Mouse (Mus musculus) heart, postnatal 10 days (tissue): ENCODE measurements around the gene Gm48551. TPM values are rescaled to one million over a fixed set of nuclear protein-coding genes. Genes with fewer than 3 reads are reported as not detected.

ENCODE experiments used
- DNase-seq, 2 experiments: peaks; one replicate each; pipeline ENCODE4 v3.0.0; 2021
- intact Hi-C: fragments of 180-260 bp; cut with DNase I; formaldehyde crosslinking; loops from one replicate; pipeline ENCODE4 v1.15.1; 2025
- total RNA-seq, 2 experiments: library from RNA; stranded (reverse); gene quantifications; 2 replicates each; pipeline ENCODE4 v1.2.3; 2021

Gene Gm48551
- total RNA-seq, 2 experiments from 2014 or later, result 0.74 to 0.87 TPM

DNA sequence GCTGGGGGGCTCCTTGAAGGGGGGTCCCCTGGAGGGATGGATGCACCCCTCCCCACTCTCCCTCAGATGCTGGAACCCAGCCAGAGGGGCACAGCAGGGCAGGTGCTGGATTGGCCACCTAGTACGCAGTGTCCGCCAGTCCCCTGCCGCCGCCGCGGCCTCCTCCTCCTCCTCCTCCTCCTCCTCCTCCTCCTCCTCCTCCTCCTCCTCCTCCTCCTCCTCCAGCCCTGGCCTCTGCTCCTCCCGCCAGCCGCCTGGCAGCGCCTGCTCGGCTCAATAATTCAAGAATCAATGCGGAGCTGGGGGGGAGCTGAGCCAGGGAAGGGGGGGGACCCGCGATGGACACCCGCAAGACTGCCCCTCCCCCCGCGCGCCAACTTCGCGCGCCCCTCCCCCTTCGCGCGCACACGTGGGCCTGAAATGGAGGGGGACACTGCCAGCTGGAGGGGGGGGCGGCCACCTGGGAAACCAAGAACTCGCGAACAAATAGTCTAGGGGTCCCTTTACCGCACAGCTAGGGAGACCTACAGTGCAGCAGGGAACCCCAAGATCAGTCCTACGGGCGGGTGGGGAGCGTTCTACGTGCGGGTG, 41.9 kb downstream of the Gm48551 start:
- intact Hi-C loops, result no loop called here

DNA sequence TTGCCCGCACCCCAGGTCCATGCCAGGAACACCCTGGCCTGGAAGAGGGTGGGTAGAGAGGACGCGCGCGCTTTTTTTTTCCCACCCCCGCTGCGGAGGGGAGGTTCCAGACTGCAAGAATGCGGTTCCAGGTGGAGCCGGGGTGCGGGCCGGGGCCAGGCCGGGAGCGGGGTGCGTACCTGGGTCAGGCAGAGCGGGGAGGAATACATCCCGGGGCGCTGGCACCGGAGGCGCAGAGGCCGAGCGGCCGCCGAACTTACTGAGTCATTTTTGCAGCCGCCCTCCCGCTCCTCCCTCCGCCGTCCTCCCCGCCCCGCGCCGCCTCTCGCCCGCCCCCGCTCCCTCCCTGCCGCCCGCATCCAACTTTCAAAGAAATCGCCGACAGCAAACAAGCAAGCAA, 42.6 kb downstream of the Gm48551 start:
- DNase-seq, result peak; percentile 78 to 80
- intact Hi-C loops, result no loop called here

More for the DNA sequence above, 41.9 kb downstream of the Gm48551 start:
- peak; percentile 37 to 58 for DNase-seq

DNA sequence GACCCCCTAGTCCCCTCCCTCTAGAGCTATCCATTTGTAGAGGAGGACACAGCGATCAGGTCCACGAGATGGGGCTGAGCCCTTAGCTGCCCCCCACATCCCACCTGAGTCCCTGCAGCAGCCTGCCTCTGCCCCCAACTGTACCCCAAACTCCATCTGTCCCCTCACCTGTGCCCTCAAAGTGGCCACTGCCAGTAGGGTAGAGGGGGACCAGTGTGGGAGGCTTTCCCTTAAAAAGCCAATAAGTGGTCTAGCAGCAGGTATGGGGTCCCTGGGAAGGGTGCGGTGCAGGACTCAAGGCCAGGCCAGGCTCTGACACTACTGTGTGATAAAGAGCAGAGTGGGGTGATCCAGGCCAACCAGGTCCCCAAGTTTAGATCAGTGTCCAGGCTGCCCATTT, 43.1 kb downstream of the Gm48551 start:
- intact Hi-C loops, result no loop called here
- no peak for DNase-seq

DNA sequence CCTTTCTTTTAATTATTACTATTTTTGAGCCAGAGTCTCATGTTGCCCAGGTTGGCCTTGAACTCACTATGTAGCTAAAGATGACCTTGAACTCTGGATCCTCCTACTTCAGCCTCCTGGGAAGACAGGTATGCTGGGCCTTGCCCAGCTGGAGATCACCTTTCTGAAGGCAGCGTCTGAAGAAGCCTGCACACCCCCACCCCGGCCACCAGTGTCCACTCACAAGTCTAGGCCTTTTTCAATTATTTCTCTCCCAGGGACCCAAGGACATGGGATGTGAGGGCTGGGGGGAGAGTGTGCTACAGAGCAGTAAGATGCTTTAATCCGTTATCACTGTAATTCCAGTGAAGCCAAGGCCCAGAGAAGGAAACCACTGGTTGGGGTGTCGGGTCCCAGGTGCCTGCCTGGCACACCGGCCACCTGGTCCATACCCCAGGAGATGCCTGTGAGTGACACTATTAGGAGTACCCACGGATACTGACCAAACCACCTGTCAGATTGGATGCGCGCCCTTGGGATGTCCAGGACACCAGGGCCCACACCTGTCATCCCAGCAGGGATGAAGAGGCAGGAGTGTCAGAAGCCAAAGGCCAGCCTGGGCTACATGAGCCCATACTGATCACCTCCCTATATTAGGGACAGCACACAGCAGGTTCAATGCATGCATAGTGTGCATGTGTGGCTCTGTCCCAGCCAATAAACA, 43.7 kb downstream of the Gm48551 start:
- intact Hi-C loops, result loop anchor here (1.0 kb wide), 1 partner anchor 14 kb away; no protein-coding TSS in a partner anchor

DNA sequence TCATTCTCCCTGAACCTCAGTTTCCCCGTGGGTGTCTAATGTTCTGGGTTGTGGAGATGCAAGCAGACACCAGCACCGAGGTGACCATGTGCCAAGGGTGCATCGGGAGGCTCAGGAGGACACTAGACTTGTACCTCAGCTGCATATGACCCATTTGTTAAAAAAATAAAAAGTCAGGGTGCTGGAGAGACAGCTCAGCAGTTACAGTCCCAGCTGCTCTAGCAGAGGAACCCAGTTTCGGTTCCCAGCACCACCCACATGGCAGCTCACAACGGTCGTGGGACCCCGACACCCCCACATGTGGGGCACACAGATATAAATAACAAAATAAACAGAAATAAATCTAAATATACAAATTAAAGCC, 44.2 kb downstream of the Gm48551 start:
- DNase-seq, result peak in 1 of 2 experiments; percentile 10
- intact Hi-C loops, result loop anchor here (1.0 kb wide), 1 partner anchor 14 kb away; no protein-coding TSS in a partner anchor

More for the DNA sequence above, 43.7 kb downstream of the Gm48551 start:
- DNase-seq, result peak; percentile 11 to 25

DNA sequence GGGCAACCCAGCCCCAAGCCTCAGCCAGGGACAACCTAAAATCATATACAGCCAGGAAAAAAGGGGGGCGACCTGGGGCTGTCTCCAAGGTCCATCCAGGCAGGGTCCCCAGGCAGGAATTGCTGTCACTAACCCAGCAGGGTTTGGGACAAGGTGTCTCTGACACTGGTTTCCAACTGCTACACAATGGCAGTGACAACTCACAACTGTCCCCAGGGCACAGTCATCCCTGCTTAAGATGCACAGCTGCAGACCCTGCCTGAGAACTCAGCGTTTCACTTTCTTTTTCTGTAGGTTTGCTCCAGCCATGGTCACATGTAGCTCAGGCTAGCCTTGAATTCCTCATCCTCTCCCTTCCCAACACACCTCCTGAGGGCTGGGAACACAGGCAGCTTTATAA, 44.8 kb downstream of the Gm48551 start:
- intact Hi-C loops, result no loop called here
- no peak for DNase-seq

DNA sequence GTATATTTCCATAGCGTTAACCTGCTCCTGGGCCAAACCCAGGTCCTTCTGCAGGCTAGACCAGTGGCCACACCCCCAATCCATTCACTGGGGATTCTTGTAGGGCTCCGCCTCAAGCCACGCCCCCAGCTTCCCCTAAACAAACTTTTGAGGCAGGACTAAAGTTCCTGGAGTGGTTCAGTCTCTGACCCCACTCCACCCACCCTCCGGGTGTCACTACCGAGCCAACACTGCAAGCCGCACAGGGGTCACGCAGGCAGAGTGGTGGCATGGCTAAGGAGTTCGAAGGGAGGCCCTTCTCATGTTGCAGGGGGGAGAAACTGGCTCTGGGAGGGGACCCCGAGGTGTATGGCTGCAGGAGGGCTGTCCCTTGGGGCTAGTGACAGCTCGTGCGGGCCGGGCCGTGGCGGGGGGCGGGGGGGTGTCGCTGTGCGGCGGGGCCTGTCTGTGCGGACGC, 45.4 kb downstream of the Gm48551 start:
- DNase-seq, result peak; percentile 92
- intact Hi-C loops, result no loop called here

DNA sequence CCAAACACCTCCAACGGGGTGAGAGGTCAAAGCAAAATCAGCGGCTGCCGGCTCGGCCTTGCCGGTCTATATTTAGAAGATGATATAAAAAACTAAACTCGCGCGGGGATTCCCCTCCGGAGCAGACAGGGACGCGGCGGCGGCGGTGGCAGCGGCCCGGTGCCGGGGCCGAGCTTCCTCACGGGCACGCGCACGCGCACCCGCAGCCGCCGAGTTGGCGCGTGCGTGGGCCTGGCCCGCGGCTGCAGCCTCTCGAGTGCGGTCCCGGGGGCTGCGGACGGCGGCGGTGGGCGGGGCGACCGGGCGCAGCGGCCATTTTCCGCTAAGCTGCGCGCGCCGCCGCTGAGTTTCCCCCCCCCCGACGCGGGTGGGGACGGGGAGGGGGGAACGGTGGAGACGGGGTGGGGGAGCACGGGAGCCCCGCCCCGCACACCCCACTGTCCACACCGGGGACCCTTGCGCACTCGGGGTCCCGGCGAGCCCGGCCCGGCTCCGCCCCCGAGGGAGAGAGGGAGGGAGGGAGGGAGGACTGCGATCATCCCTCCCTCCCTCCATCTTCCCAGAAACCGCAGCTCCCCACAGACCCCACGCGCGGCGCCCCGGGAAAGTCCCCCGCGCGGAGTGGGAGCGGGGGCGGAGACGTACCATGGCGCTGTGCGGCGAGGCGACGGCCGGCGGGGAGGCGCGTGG, 46.0 kb downstream of the Gm48551 start:
- intact Hi-C loops, result no loop called here
- peak; percentile 89 to 92 for DNase-seq

DNA sequence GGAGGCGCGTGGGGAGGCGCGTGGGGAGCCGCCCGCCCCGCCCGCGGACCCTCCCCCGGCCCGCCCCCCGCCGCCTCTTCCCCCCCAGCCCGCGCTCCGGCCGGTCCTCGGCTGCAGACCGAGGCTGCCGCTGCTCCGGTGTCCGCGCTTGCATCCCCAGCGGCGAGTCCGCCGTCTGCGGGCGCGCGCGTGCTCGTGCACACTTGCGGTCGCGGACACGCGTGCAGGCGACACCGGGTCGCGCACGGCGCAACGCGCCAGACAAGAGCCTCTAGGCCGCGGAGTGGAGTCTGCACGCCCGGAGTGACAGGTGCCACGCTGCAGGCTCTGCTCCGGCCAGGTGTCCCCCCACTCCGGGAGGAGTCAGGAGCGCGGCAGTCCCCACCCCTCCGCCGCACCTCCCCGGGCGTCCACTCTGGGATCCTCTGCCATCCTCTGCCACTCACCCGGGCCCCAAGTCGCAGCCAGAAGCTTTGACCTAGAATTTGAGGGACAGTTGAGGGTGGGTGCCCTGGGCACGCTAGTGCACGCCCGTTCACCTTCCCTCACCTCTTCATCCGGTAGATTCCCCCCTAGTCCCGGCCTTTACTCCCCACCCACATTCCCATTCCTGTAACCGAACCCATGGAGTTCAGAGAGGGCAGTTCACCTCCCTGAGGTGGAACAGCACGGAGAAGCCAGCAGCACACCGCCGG, 46.7 kb downstream of the Gm48551 start:
- intact Hi-C loops, result no loop called here
- DNase-seq, result peak; percentile 67 to 74

DNA sequence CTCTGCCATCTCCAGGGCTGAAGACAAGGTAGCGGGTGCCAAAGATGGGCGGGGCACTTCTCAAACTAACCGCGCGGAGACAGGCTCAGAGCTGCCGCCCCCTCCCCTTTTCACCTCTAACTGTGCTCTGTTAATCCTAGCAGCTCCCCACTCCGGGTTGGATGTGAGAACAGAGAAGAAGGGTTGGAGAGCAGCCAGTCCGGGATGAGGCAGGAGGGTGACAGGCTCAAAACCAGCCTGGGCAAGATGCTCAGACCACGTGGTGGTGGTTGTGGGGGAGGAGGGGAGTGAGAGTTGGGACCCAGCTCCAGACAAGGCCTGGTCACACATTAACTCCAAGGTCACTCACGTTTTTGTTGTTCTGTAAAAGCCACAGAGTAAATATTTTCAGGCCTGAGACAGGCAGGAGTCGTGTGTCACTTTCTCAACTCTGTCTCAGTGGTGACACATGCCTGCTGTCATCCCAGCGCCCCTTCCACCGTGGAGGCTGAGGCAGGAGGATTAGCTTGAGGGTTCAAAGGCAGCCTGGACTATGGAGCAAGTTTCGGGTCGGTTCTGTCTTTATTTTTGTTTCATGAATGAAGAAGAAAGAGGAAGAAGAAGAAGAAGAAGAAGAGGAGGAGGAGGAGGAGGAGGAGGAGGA, 47.4 kb downstream of the Gm48551 start:
- peak; percentile 34 to 57 for DNase-seq
- intact Hi-C loops, result no loop called here

DNA sequence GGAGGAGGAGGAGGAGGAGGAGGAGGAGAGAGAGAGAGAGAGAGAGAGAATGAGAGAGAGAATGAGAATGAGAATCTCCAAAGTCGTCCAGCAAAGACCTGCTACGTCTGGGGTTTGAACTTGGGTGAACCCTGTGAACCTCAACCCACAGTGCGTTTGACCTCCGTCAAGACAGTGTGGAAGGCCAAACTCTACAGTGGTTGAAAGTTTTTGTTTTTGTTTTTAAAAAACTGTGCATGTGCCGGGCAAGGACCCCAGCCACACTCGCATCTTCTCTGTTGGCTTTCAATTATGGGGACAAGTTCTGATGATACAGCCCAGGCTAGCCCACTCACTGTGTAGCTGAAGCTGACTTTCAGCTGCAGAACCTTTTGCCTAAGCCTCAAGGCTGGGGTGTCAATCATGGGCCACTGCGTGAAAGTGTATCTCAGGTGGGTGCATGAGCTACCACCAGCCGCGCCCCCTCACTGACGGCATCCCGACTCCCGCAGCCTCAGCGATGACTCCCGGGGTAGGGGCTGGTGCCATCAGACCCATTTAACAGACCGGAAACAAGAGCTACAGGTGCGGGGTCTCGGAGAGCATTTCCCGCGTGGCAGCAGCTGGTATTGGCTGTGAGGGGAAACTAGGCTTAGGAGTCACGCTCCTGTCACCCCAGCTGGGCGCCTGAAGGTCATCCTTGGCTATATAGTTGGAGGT, 48.1 kb downstream of the Gm48551 start:
- intact Hi-C loops, result no loop called here
- DNase-seq, result peak in 1 of 2 experiments; percentile 11

DNA sequence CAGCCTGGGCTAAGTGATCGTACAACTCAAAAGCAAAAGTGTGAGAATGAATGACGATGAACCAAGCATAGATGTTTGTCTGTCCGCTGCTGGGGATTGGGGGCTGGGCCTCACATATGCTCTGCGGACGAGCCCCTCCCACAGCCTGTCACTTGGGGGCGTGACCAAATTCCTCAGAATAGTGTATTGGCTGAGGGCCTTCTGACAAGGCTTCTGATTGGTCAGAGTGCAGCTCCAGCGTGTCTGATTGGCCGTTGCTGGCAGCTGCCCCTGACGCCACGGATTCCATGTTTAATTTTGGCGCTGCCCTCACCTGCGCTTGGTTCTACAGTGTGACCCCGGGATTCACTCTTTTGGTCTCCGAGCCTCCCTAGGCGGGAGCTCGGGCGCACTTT, 48.6 kb downstream of the Gm48551 start:
- peak; percentile 96 to 97 for DNase-seq
- intact Hi-C loops, result no loop called here

DNA sequence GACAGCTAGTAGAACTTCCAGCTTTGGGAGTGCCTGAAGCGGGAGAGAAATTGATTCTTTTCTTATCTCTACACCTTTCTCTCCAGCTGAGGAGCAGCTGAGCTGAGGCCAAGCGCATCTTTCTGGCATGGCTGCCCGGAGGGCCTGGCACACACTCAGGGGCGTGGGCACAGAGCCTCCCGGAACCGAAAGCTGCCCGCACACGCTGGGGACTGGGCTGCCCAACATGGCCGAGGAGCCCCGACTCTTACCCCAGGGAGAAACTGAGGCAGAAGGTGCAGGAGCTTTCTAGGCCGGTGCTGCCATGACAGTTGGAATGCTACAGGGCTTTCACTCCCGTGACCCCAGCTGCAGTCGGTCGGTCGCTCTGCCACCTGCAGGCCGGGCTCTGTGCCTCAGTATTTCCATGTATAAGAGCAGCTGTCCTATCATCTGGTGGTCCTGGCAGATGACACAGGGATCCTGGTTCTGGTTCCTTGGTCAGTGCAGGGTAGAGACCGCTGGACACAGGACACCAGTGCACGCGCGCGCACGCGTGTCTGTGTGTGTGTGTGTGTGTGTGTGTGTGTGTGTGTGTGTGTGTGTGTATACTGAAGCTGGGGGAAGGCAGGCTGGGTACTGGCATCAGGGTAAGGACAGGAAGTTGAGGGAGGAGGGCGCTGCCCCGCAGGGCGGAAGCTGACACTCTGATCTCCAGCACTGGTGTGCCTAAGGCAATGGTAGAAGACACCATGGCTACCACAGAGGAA, 49.4 kb downstream of the Gm48551 start:
- intact Hi-C loops, result no loop called here
- peak; percentile 47 to 54 for DNase-seq

DNA sequence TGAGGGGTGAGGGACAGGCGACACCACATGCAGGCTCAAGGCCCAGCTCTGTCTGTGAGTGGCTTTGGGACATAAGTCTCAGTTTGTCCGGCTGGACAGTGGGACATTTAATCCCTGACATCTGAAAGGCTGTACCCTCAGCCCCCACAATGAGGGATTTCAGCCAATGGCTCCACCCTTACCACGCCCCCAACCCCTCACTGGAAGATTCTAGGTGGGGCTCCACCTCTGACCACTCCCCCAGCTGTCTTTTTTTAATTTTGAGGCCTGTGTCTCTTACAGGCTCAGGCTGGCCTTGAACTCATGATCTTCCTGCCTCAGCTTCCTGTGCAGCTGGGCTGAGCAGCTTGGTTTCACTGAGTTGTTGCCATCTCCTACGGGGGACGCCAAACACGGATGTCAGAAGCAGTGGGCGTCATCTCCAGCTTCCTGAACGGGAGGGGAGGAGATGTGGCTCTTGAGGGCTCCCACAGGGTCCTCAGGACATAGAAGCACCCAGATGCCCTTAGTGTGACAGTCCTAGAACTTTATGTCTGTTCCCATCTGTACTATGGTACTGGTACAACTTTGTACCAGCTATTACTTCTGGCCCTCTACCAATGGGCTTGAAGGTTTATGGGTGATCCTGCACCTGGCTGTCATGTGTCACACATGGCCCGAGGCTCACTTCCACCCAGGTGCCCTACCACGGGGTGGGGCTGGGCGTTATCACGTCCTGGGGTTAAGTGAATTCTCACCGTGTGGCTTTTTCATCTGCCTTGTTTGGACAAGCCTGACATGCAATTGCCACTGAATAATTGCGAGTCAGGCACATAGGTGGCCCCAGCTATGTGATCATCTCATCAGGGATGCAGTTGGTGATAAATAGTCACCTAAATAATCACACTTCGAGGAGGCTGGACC, 50.3 kb downstream of the Gm48551 start:
- intact Hi-C loops, result no loop called here
- peak; percentile 19 to 32 for DNase-seq

DNA sequence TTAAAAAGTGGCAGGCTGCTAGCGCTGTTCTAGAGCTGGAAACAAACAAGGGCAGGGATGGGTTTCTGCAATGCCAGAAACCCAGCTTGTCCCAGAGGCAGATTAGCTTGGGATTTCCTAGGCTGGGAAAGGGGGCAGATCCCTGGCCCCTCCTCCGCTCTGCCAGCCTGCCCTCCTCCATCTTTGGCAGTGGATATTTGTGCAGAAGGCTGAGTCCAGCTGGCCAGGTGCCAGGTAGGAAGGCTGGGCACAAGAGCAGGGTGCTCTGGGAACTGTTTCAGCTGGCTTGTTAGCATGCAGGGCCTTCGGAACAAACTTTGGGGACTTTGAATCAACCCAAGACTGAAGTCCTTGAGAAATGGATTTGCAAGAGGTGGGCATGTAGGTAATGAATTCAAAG, 51.2 kb downstream of the Gm48551 start:
- DNase-seq, result peak; percentile 88 to 89
- intact Hi-C loops, result no loop called here

DNA sequence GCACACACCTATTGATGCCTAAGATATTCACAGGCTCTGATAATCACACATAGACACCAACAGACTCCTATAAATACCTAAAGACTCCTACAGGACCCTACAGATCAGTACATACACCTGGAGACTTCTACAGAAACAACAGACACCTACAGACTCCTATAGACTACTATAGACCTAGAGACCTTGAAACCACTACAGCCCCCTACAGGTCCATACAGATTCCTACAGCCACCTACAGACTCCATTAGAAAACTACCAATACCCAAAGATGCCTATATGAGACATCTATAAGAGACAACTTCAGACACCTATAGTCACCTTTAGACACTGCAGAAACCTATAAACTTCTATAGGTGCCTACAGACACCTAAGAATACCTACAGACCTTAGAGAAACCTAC, 56.8 kb downstream of the Gm48551 start:
- DNase-seq, result peak; percentile 10 to 15
- intact Hi-C loops, result loop anchor here (2.0 kb wide), 1 partner anchor 46 kb away; no protein-coding TSS in a partner anchor
